In the genomic region with DNA sequence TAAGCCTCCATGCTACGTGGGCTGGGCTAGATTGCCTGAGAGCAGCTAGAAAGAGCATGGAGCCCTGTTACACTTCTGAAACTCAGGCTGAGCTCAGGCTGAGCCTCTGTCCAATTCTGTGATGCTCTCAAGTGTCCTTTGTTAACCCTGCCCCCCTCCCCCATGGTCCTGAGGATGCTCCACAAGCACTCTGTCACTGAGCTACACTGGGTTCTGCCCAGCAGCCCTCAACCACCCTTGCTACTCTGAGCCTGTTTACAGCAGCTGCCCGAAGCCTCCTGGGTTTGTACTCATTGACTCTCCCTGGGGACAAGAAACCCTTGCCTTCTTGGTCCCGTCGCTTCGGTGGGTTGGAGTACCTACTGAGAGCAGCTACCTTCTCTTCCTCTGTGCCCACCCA, we compare ENCODE assay signal across 17 mouse cellular contexts.
DNase-seq lines count a peak whose midpoint lies in the region; ATAC-seq lines count a peak whose summit lies in the region.
"Had no signal": no experiment of that assay in that cellular context is flagged by ENCODE, and none has a peak within 500 bp of the region (broad histone marks: within the 10 kb centered on the region; RNA-seq: fewer than 3 reads in every experiment).

No protein-coding gene starts in this region.

- intact Hi-C loops in left cerebral cortex, postnatal 10 days (cut with DNase I): no loop called here

- H3K4me1 ChIP-seq in heart, embryonic 10.5 days: peaks cover 36% of the 10 kb centered on the region
- H3K4me1 ChIP-seq in embryonic facial prominence, embryonic 11.5 days (ENCODE audit: control insufficient read depth, insufficient read depth, low read length): peaks cover 12% of the 10 kb centered on the region
- peaks cover 60% of the 10 kb centered on the region for H3K4me1 ChIP-seq in hindbrain, embryonic 13.5 days (replicated peaks)
- peaks cover 33% of the 10 kb centered on the region for H3K4me1 ChIP-seq in midbrain, embryonic 16.5 days (ENCODE audit: control insufficient read depth, insufficient read depth, low read length)

- H3K9me3 ChIP-seq in heart, embryonic 10.5 days: no peaks in the 10 kb centered on the region
- no peaks in the 10 kb centered on the region for H3K9me3 ChIP-seq in embryonic facial prominence, embryonic 11.5 days (replicated peaks; ENCODE audit: control insufficient read depth, low read length)
- no peaks in the 10 kb centered on the region for H3K9me3 ChIP-seq in hindbrain, embryonic 13.5 days
- H3K9me3 ChIP-seq in midbrain, embryonic 16.5 days (replicated peaks; ENCODE audit: control insufficient read depth, low read length, poor library complexity, severe bottlenecking): no peaks in the 10 kb centered on the region
- H3K9me3 ChIP-seq: embryonic facial prominence, embryonic 15.5 days had no signal

- H3K4me2 ChIP-seq in embryonic facial prominence, embryonic 11.5 days (ENCODE audit: low read depth, low read length): no peak overlapping the region
- no peak overlapping the region for H3K4me2 ChIP-seq in hindbrain, embryonic 13.5 days
- H3K4me2 ChIP-seq in midbrain, embryonic 16.5 days (ENCODE audit: low read length): no peak overlapping the region
- H3K4me2 ChIP-seq: embryonic facial prominence, embryonic 15.5 days; heart, embryonic 11.5 days had no signal

- H3K27ac ChIP-seq in heart, embryonic 10.5 days: 0 out of 2 replicates have a peak overlapping the region, but pooled peaks have one; percentile 25
- H3K27ac ChIP-seq in embryonic facial prominence, embryonic 11.5 days (replicated peaks; ENCODE audit: low read depth, low read length): peak overlapping the region; percentile 35
- peak overlapping the region; percentile 81 for H3K27ac ChIP-seq in hindbrain, embryonic 13.5 days
- H3K27ac ChIP-seq in midbrain, embryonic 16.5 days (ENCODE audit: low read length): peak overlapping the region; percentile 60; the same call in 1 of the 2 replicates
- H3K27ac ChIP-seq: embryonic facial prominence, embryonic 15.5 days had no signal

- peaks cover 14% of the 10 kb centered on the region; the same call in 1 of the 2 replicates for H3K36me3 ChIP-seq in heart, embryonic 10.5 days
- peaks cover 7% of the 10 kb centered on the region for H3K36me3 ChIP-seq in embryonic facial prominence, embryonic 11.5 days (replicated peaks; ENCODE audit: control insufficient read depth, insufficient read depth, low read depth, low read length)
- peaks cover 42% of the 10 kb centered on the region for H3K36me3 ChIP-seq in hindbrain, embryonic 13.5 days
- H3K36me3 ChIP-seq in midbrain, embryonic 16.5 days (ENCODE audit: control insufficient read depth, insufficient read depth, low read length): peaks cover 9% of the 10 kb centered on the region; the same call in 1 of the 2 replicates

- H3K9ac ChIP-seq in embryonic facial prominence, embryonic 11.5 days (replicated peaks; ENCODE audit: low read length): no peak overlapping the region
- no peak overlapping the region for H3K9ac ChIP-seq in hindbrain, embryonic 13.5 days
- no peak overlapping the region for H3K9ac ChIP-seq in midbrain, embryonic 16.5 days (ENCODE audit: low read depth, low read length)
- H3K9ac ChIP-seq: embryonic facial prominence, embryonic 15.5 days; liver, postnatal 0 days had no signal

- no peak overlapping the region for H3K4me3 ChIP-seq in heart, embryonic 10.5 days
- no peak overlapping the region for H3K4me3 ChIP-seq in embryonic facial prominence, embryonic 11.5 days (ENCODE audit: low read depth, low read length)
- H3K4me3 ChIP-seq in hindbrain, embryonic 13.5 days: no peak overlapping the region
- H3K4me3 ChIP-seq in midbrain, embryonic 16.5 days (ENCODE audit: low read depth, low read length): no peak overlapping the region
- H3K4me3 ChIP-seq: embryonic facial prominence, embryonic 15.5 days had no signal

- H3K27me3 ChIP-seq in heart, embryonic 10.5 days (ENCODE audit: insufficient read depth, poor library complexity, severe bottlenecking): 0 out of 2 replicates have a peak, but pooled peaks cover 5% of the 10 kb centered on the region
- H3K27me3 ChIP-seq in embryonic facial prominence, embryonic 11.5 days (ENCODE audit: control insufficient read depth, insufficient read depth, low read length): no peaks in the 10 kb centered on the region
- no peaks in the 10 kb centered on the region for H3K27me3 ChIP-seq in hindbrain, embryonic 13.5 days
- no peaks in the 10 kb centered on the region for H3K27me3 ChIP-seq in midbrain, embryonic 16.5 days (ENCODE audit: control insufficient read depth, insufficient read depth, low read depth, low read length)
- H3K27me3 ChIP-seq: embryonic facial prominence, embryonic 15.5 days; Patski had no signal

- DNase-seq in heart, embryonic 10.5 days (ENCODE audit: low spot score): no peak
- no peak for DNase-seq in heart, adult 8-10 months (ENCODE audit: low spot score)
- no peak for DNase-seq in embryonic facial prominence, embryonic 11.5 days (ENCODE audit: low spot score)
- no peak for DNase-seq in cerebellum, adult 11 months
- no peak for DNase-seq in heart, postnatal 4 days
- DNase-seq in left cerebral cortex, postnatal 10 days (ENCODE audit: extremely low spot score in 1 of 2, low spot score in 2 of 2): no peak
- DNase-seq: cerebellum, postnatal 36 days; gastrocnemius, postnatal 14 days; kidney, adult 11 months; liver, postnatal 0 days; right cerebral cortex, postnatal 25 days; thymus, adult 18-20 months had no signal

- ATAC-seq in embryonic facial prominence, embryonic 11.5 days (replicated peaks; ENCODE audit: insufficient number of reproducible peaks, low FRiP score, low TSS enrichment, low read depth): 0 out of 2 replicates have a peak, but pooled peaks have one; percentile 21
- 0 out of 2 replicates have a peak, but pooled peaks have one; percentile 38 for ATAC-seq in hindbrain, embryonic 13.5 days (ENCODE audit: low FRiP score)
- ATAC-seq in midbrain, embryonic 16.5 days: no peak
- ATAC-seq: liver, postnatal 0 days; Patski had no signal

- WGBS in heart, embryonic 10.5 days: 79% methylated on average over 5 of the region's 5 CpGs
- WGBS in embryonic facial prominence, embryonic 11.5 days: 79% methylated on average over 5 of the region's 5 CpGs
- WGBS in hindbrain, embryonic 13.5 days: 35% methylated on average over 5 of the region's 5 CpGs
- WGBS in midbrain, embryonic 16.5 days: 69% methylated on average over 5 of the region's 5 CpGs

Comparison
In these comparisons a context has a peak if more than half of its experiments do, and no peak if none do; other contexts are left out.
1. H3K27ac ChIP-seq: peak in every context shown above with its lines; median percentile 81 in hindbrain, embryonic 13.5 days; 60 in midbrain, embryonic 16.5 days; 35 in embryonic facial prominence, embryonic 11.5 days; 25 in heart, embryonic 10.5 days.